Mouse (Mus musculus) spleen, adult 12 weeks (tissue): ENCODE measurements around the gene Gm3264.
"Not testable (repeated sequence)": the region's sequence is repeated elsewhere in the genome, so short reads cannot be mapped to it uniquely, and the experiment has no call there.

ENCODE experiments used
- DNase-seq: peaks from one replicate; pipeline ENCODE4 v3.0.0; 2022; ENCODE audit warnings: low spot score

Gm3264 gene

DNA sequence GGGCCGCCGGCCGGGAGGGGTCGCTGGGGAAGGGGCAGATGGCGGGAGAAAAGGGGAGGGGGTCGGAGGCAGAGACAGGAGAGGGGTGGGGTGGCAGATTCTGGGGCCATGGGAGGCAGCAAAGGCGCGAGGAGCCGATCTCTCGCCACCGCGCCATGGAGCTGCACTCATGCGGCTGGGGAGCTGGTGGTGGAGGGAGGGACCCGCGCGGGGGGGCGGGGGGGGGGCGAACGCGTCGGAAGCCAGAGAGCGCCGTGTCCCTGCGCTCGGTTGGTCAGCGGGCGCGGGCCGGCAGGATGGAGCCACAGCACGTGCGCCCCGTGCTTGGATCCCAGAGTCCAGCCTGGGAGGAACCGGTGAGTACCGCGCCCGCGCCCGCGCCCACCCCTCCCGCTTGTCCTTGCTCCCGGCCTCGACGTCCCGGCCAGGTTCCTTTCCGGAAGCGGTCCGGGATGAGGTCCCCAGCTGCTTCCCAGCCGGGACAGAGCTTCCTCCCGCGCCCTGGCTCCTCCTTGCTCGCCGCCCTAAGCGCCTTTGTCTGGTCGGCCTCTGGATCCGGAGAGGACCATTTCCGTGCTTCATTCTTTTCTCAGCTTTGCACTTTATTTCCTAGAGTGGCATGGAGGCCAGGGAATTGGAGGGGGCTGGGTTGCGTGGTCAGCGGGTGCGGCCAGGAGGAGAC lies at the start of gene Gm3264:
TSS of gene Gm3264 (plus strand) at position 278 of the 682 bp plus-strand sequence.
- DNase-seq, result not testable (repeated sequence)

DNA sequence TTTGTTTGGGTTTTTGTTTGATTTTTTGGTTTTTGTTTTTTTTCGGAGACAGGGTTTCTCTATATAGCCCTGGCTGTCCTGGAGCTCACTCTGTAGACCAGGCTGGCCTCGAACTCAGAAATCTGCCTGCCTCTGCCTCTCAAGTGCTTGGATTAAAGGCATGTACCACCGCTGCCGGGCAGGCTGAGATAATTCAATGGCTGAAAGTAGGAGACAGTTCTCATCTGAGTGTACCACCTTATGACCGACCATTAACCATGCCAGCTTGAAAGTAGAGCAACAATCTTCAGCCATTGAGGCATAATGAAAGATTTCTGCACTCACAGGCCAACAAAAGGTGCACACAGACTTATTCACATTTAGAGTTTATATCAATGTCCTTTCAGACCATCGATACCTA lies 49.0 kb upstream of the Gm3264 start:
- DNase-seq, result not testable (repeated sequence)

DNA sequence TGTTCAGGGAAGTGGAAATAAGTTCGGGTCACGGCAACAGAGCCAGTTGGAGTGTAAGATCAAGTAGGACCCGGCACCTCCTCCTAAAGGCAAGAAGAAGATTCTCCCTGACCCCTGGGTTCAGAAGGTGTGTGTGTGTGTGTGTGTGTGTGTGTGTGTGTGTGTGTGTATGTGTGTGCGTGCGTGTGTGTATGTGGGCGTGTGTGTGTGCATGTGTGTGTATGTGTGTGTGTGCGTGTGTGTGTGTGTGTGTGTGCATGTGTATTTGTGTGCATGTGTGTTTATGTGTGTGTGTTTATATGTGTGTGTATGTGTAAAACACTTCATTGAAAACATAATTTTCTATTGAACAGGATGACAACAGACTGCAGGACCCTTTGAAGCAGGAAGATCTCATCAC lies 33.4 kb upstream of the Gm3264 start:
- DNase-seq, result not testable (repeated sequence)

DNA sequence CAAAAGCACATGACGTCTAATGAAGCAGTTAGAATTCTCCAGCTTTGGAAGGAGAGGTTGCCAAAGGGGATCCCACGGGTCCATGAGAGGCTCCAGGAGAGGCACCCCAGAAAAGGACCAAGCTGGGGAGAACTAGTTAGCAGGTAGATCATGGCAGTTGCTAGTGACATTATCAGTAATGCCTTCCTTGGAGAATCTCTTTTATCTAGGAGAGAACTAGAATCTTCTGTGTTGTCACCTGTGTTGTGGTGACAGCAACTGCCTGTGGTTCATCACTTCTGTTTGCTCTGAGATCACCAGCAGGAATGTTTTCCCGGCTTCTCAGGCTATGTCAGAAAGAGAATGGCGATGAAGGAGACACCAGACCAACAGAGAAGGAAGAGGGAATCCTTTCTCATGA lies 17.6 kb upstream of the Gm3264 start, which contains the start of gene Gm3269:
TSS of gene Gm3269 (plus strand) at position 301 of the 400 bp plus-strand sequence.
- DNase-seq, result not testable (repeated sequence)

DNA sequence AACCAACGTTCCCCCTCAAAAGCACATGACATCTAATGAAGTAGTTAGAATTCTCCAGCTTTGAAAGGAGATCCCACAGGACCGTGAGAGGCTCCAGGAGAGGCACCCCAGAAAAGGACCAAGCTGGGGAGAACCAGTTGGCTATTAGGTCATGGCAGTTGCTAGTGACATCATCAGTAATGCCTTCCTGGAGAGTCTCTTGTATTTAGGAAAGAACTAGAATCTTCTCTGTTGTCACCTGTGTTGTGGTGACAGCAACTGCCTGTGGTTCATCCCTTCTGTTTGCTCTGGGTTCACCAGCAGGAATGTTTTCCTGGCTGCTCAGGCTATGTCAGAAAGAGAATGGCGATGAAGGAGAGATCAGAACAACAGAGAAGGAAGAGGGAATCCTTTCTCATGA lies 36.7 kb downstream of the Gm3264 start, which contains the start of gene Gm3278:
TSS of gene Gm3278 (plus strand) at position 301 of the 400 bp plus-strand sequence.
- DNase-seq, result not testable (repeated sequence)
